Mouse (Mus musculus): ENCODE measurements around the gene Rfc5. TPM values are rescaled to one million over a fixed set of nuclear protein-coding genes. Genes with fewer than 3 reads are reported as not detected.
A peak's percentile ranks its signal among the peaks of the same experiment; 100 is the strongest.

Gene Rfc5
- polyA plus RNA-seq, 1 experiment from 2014 or later = 128 TPM

- H3K27ac ChIP-seq (ENCODE audit: low read length) = peak overlapping the region; percentile 77; the same call in 1 of the 2 replicates
Measured at GRCm38 (mm10) chr5:117361590-117361989, 27.3 kb downstream of the Rfc5 start.

GRCm38 (mm10) chr5:117360631-117361541 is 28.0 kb downstream of the Rfc5 start:
- no peak overlapping the region for H3K4me3 ChIP-seq (ENCODE audit: low read length)
- peak overlapping the region; percentile 28 for H3K4me2 ChIP-seq (replicated peaks; ENCODE audit: low read depth, low read length)
- 31% methylated on average over 13 of the region's 13 CpGs for whole genome bisulfite sequencing
- H3K4me1 ChIP-seq (ENCODE audit: insufficient read depth, low read length) = peaks cover 67% of the 10 kb centered on the region
- H3K27ac ChIP-seq (ENCODE audit: low read length) = peak overlapping the region; percentile 77
- ATAC-seq (ENCODE audit: low FRiP score, low TSS enrichment) = peak; percentile 60
- H3K27me3 ChIP-seq (ENCODE audit: insufficient read depth, low read length) = no peaks in the 10 kb centered on the region
- peak overlapping the region; percentile 0; the same call in 1 of the 2 replicates for H3K9ac ChIP-seq (replicated peaks; ENCODE audit: low read length)
- H3K36me3 ChIP-seq (ENCODE audit: insufficient read depth, low read length) = peaks cover 11% of the 10 kb centered on the region
- no peaks in the 10 kb centered on the region for H3K9me3 ChIP-seq (ENCODE audit: low read length)

More at GRCm38 (mm10) chr5:117361590-117361989, 27.3 kb downstream of the Rfc5 start:
- ATAC-seq (ENCODE audit: low FRiP score, low TSS enrichment) = no peak
- Histone ChIP-seq H3K4me1 (ENCODE audit: insufficient read depth, low read length) (peaks cover 61% of the 10 kb centered on the region), H3K4me2 (replicated peaks; ENCODE audit: low read depth, low read length) (0 out of 2 replicates have a peak overlapping the region, but pooled peaks have one; percentile 28), H3K27me3 (ENCODE audit: insufficient read depth, low read length) (no peaks in the 10 kb centered on the region), H3K36me3 (ENCODE audit: insufficient read depth, low read length) (peaks cover 11% of the 10 kb centered on the region), H3K9ac (replicated peaks; ENCODE audit: low read length) (no peak overlapping the region), H3K4me3 (ENCODE audit: low read length) (no peak overlapping the region), H3K9me3 (ENCODE audit: low read length) (no peaks in the 10 kb centered on the region)
- WGBS = 62% methylated on average over 4 of the region's 4 CpGs

DNA sequence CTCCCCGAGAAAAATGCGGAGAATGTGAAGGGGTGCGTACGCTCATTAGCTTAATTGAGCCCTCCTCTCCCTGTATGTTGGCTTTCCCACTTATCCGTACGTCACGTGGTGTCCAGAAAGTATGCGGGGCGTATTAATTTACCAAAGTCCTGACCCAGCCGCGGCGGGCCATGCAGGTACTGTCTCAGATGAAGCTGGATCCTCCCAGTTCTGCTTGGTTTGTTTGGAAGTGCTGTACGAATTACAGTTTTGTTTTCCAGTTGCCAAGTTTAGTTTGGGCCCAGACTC is 28.7 kb downstream of the Rfc5 start:
- WGBS = 23% methylated on average over 13 of the region's 13 CpGs
- peak; percentile 14; the same call in 1 of the 2 replicates for ATAC-seq (ENCODE audit: low FRiP score, low TSS enrichment)

DNA sequence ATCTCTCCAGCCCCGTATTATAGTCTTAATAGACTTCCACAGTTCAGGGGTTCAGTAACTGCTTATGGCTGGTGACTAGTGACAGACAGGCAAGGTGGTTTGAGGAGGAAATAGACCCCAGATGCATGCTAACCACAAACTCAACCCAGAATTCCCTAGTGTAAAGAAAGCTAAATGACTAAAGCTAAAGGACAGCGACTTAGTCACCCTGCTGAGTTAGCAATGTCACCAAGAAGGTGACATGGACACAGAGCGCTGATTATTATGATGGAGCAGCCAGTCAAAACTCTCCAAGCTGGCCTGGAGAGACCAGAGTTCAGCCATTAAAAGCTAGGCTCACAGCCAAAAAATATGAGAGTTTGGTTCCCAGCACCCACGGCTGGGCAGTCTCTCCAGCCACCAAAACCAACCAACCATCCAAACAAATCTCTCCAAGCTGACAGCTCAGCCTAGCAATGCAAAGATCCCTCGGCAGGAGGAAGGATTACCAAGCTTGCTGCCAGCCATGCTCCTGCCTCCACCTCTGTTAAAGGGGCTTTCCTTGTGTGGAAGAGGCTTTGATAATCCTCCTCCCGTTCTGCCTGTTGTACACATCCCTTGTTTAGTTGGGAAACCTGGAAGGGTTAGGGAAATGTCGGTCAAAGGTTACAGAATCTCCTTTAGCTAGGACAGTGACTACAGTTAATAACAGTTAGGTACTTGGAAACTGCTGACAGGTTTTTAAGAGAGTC is 29.2 kb downstream of the Rfc5 start:
- Histone ChIP-seq H3K9ac (replicated peaks; ENCODE audit: low read length) (no peak overlapping the region), H3K4me2 (replicated peaks; ENCODE audit: low read depth, low read length) (peak overlapping the region; percentile 28; the same call in 1 of the 2 replicates), H3K9me3 (ENCODE audit: low read length) (no peaks in the 10 kb centered on the region), H3K4me3 (ENCODE audit: low read length) (no peak overlapping the region), H3K4me1 (ENCODE audit: insufficient read depth, low read length) (peaks cover 75% of the 10 kb centered on the region), H3K27me3 (ENCODE audit: insufficient read depth, low read length) (no peaks in the 10 kb centered on the region), H3K27ac (ENCODE audit: low read length) (peak overlapping the region; percentile 77), H3K36me3 (ENCODE audit: insufficient read depth, low read length) (0 out of 2 replicates have a peak, but pooled peaks cover 3% of the 10 kb centered on the region)
- ATAC-seq (ENCODE audit: low FRiP score, low TSS enrichment) = no peak
- WGBS = 34% methylated on average over 7 of the region's 7 CpGs

More for the DNA sequence above, 28.7 kb downstream of the Rfc5 start:
- H3K27ac ChIP-seq (ENCODE audit: low read length) = peak overlapping the region; percentile 77
- H3K9ac ChIP-seq (replicated peaks; ENCODE audit: low read length) = no peak overlapping the region; the same call in 1 of the 2 replicates
- H3K9me3 ChIP-seq (ENCODE audit: low read length) = no peaks in the 10 kb centered on the region
- H3K4me1 ChIP-seq (ENCODE audit: insufficient read depth, low read length) = peaks cover 73% of the 10 kb centered on the region
- H3K27me3 ChIP-seq (ENCODE audit: insufficient read depth, low read length) = no peaks in the 10 kb centered on the region
- peak overlapping the region; percentile 28 for H3K4me2 ChIP-seq (replicated peaks; ENCODE audit: low read depth, low read length)
- H3K36me3 ChIP-seq (ENCODE audit: insufficient read depth, low read length) = peaks cover 7% of the 10 kb centered on the region
- no peak overlapping the region for H3K4me3 ChIP-seq (ENCODE audit: low read length)

DNA sequence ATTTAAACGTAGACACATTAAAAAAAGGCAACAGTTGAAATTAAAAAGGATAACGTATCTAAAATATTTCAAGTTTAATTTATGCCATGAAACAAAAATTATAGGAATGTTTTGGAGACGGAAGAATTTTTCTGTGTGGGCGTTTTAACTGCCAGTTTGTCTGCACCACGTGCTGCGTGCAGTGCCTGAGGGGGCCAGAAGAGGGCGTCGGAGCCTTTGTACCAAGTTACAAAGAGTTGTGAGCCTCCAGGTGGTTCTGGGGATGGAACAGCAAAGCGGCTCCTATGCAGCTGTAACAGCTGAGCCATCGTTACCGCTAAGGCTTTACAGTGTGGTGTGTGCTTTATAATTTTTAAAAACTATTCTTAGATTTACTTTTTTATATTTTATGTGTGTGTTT is 30.1 kb downstream of the Rfc5 start:
- Histone ChIP-seq H3K4me1 (ENCODE audit: insufficient read depth, low read length) (peaks cover 71% of the 10 kb centered on the region), H3K4me3 (ENCODE audit: low read length) (no peak overlapping the region)
- WGBS = 41% methylated on average over 11 of the region's 11 CpGs

GRCm38 (mm10) chr5:117358248-117358630 is 30.6 kb downstream of the Rfc5 start:
- Histone ChIP-seq H3K27ac (ENCODE audit: low read length) (peak overlapping the region; percentile 92), H3K4me3 (ENCODE audit: low read length) (peak overlapping the region; percentile 79), H3K4me1 (ENCODE audit: insufficient read depth, low read length) (peaks cover 66% of the 10 kb centered on the region)

More for the DNA sequence above, 30.1 kb downstream of the Rfc5 start:
- H3K9ac ChIP-seq (replicated peaks; ENCODE audit: low read length) = no peak overlapping the region
- ATAC-seq (ENCODE audit: low FRiP score, low TSS enrichment) = no peak
- H3K27ac ChIP-seq (ENCODE audit: low read length) = peak overlapping the region; percentile 77; the same call in 1 of the 2 replicates
- no peaks in the 10 kb centered on the region for H3K9me3 ChIP-seq (ENCODE audit: low read length)
- H3K27me3 ChIP-seq (ENCODE audit: insufficient read depth, low read length) = no peaks in the 10 kb centered on the region
- H3K4me2 ChIP-seq (replicated peaks; ENCODE audit: low read depth, low read length) = peak overlapping the region; percentile 86
- H3K36me3 ChIP-seq (ENCODE audit: insufficient read depth, low read length) = 0 out of 2 replicates have a peak, but pooled peaks cover 3% of the 10 kb centered on the region

GRCm38 (mm10) chr5:117357478-117358247 is 31.2 kb downstream of the Rfc5 start:
- H3K27me3 ChIP-seq (ENCODE audit: insufficient read depth, low read length) = no peaks in the 10 kb centered on the region
- peak overlapping the region; percentile 86 for H3K4me2 ChIP-seq (replicated peaks; ENCODE audit: low read depth, low read length)
- H3K4me1 ChIP-seq (ENCODE audit: insufficient read depth, low read length) = peaks cover 60% of the 10 kb centered on the region
- H3K36me3 ChIP-seq (ENCODE audit: insufficient read depth, low read length) = no peaks in the 10 kb centered on the region
- WGBS = under 1% methylated on average over 48 of the region's 49 CpGs
- peak overlapping the region; percentile 79 for H3K4me3 ChIP-seq (ENCODE audit: low read length)
- peak; percentile 13; the same call in 1 of the 2 replicates for ATAC-seq (ENCODE audit: low FRiP score, low TSS enrichment)
- peak overlapping the region; percentile 92 for H3K27ac ChIP-seq (ENCODE audit: low read length)
- no peaks in the 10 kb centered on the region for H3K9me3 ChIP-seq (ENCODE audit: low read length)
- peak overlapping the region; percentile 83 for H3K9ac ChIP-seq (replicated peaks; ENCODE audit: low read length)

More at GRCm38 (mm10) chr5:117358248-117358630, 30.6 kb downstream of the Rfc5 start:
- H3K4me2 ChIP-seq (replicated peaks; ENCODE audit: low read depth, low read length) = peak overlapping the region; percentile 86
- 9% methylated on average over 6 of the region's 6 CpGs for WGBS
- H3K9me3 ChIP-seq (ENCODE audit: low read length) = no peaks in the 10 kb centered on the region
- no peak for ATAC-seq (ENCODE audit: low FRiP score, low TSS enrichment)
- no peaks in the 10 kb centered on the region for H3K36me3 ChIP-seq (ENCODE audit: insufficient read depth, low read length)
- no peaks in the 10 kb centered on the region for H3K27me3 ChIP-seq (ENCODE audit: insufficient read depth, low read length)
- peak overlapping the region; percentile 83 for H3K9ac ChIP-seq (replicated peaks; ENCODE audit: low read length)

- WGBS = 0% methylated on average over 4 of the region's 54 CpGs
- ATAC-seq (ENCODE audit: low FRiP score, low TSS enrichment) = peak; percentile 46; the same call in 1 of the 2 replicates
- H3K9me3 ChIP-seq (ENCODE audit: low read length) = no peaks in the 10 kb centered on the region
- H3K9ac ChIP-seq (replicated peaks; ENCODE audit: low read length) = peak within 1 kb of the TSS; percentile 83
- peak within 1 kb of the TSS; percentile 86 for H3K4me2 ChIP-seq (replicated peaks; ENCODE audit: low read depth, low read length)
- peaks cover 56% of the 10 kb centered on the region for H3K4me1 ChIP-seq (ENCODE audit: insufficient read depth, low read length)
- H3K4me3 ChIP-seq (ENCODE audit: low read length) = peak within 1 kb of the TSS; percentile 79
- peaks cover under 1% of the 10 kb centered on the region; the same call in 1 of the 2 replicates for H3K36me3 ChIP-seq (ENCODE audit: insufficient read depth, low read length)
- no peaks in the 10 kb centered on the region for H3K27me3 ChIP-seq (ENCODE audit: insufficient read depth, low read length)
- peak within 1 kb of the TSS; percentile 92 for H3K27ac ChIP-seq (ENCODE audit: low read length)
Measured at GRCm38 (mm10) chr5:117357129-117357477, 31.7 kb downstream of the Rfc5 start, which contains the start of gene Wsb2. Gene Wsb2 (plus strand): TSS chr5:117357304.

Measured in kidney, embryonic 16.5 days (tissue).